Mouse (Mus musculus) thymus, adult 2 months (tissue): ENCODE measurements around the gene Mark3.

Experiments used
- CTCF ChIP-seq: fragments of 200-500 bp; IDR thresholded peaks from 2 replicates; pipeline ENCODE4 v1.5.1; 2012; ENCODE audit warnings: mild to moderate bottlenecking, control low read depth, low read length, moderate library complexity, borderline replicate concordance; ENCODE audit not compliant: control insufficient read depth, poor library complexity, insufficient read depth; ENCODE audit errors: extremely low read depth
- POLR2A ChIP-seq: fragments of 200-500 bp; IDR thresholded peaks from 2 replicates; pipeline ENCODE4 v1.6.1; 2012; ENCODE audit warnings: mild to moderate bottlenecking, low read length, control low read depth, moderate library complexity; ENCODE audit not compliant: control insufficient read depth, poor library complexity, insufficient read depth; ENCODE audit errors: extremely low read depth

DNA sequence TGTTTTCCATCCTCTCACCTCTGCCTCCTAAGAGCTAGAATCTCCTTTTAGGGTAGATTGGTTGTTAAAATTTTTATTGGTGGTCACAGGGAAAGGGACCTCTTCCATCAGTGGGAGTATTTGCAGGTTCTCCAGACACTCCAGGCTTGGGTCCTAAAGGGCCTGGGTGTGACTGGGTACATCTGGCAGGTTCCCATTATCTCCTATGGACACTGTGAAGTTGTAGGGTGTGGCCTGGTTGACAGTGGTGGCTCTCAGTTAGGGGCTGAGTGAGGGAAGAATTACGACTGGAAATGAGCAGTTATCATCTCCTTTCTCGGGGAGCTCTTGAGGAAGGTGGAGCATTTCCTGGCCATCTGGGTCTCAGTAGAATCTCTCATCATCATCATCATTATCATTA lies 15.7 kb upstream of the Mark3 start:
- TF ChIP-seq CTCF: no peak
- no peak for TF ChIP-seq POLR2A
